Mouse (Mus musculus): ENCODE data around the gene Rpa3. TPM values are rescaled to one million over a fixed set of nuclear protein-coding genes. Genes with fewer than 3 reads are reported as not detected.

Rpa3 gene
- polyA plus RNA-seq, 1 experiment: 3.9 TPM

- H3K36me3 ChIP-seq (replicated peaks; ENCODE audit: low read length): peaks cover 15% of the 10 kb centered on the region
- no peaks in the 10 kb centered on the region for H3K27me3 ChIP-seq (replicated peaks)
- peaks cover 16% of the 10 kb centered on the region; the same call in 1 of the 2 replicates for H3K4me1 ChIP-seq
- no peaks in the 10 kb centered on the region for H3K9me3 ChIP-seq
- TF ChIP-seq GATA1 (IDR thresholded peaks at IDR 0.05; ENCODE audit: borderline replicate concordance, low read length) (no peak), FLI1 (IDR thresholded peaks at IDR 0.05; ENCODE audit: low read length) (no peak)
- H3K4me3 ChIP-seq (replicated peaks): no peak overlapping the region
Observed at GRCm38 (mm10) chr6:8278426-8279002, 19.5 kb upstream of the Rpa3 start.

- Histone ChIP-seq H3K27me3 (replicated peaks) (no peaks in the 10 kb centered on the region), H3K9me3 (no peaks in the 10 kb centered on the region)
- TF ChIP-seq GATA1 (IDR thresholded peaks at IDR 0.05; ENCODE audit: borderline replicate concordance, low read length) (no peak), FLI1 (IDR thresholded peaks at IDR 0.05; ENCODE audit: low read length) (no peak)
Observed at GRCm38 (mm10) chr6:8276431-8276830, 17.5 kb upstream of the Rpa3 start.

GRCm38 (mm10) chr6:8275098-8275497 is 16.1 kb upstream of the Rpa3 start:
- no peaks in the 10 kb centered on the region for H3K27me3 ChIP-seq (replicated peaks)
- peaks cover 12% of the 10 kb centered on the region; the same call in 1 of the 2 replicates for H3K4me1 ChIP-seq
- no peak overlapping the region for H3K4me3 ChIP-seq (replicated peaks)
- no peak for TF ChIP-seq FLI1 (IDR thresholded peaks at IDR 0.05; ENCODE audit: low read length)
- peaks cover 34% of the 10 kb centered on the region for H3K36me3 ChIP-seq (replicated peaks; ENCODE audit: low read length)
- no peaks in the 10 kb centered on the region for H3K9me3 ChIP-seq

More at GRCm38 (mm10) chr6:8276431-8276830, 17.5 kb upstream of the Rpa3 start:
- peaks cover 12% of the 10 kb centered on the region; the same call in 1 of the 2 replicates for H3K4me1 ChIP-seq
- H3K36me3 ChIP-seq (replicated peaks; ENCODE audit: low read length): peaks cover 25% of the 10 kb centered on the region
- H3K4me3 ChIP-seq (replicated peaks): no peak overlapping the region

- Histone ChIP-seq H3K4me3 (replicated peaks) (no peak overlapping the region), H3K36me3 (replicated peaks; ENCODE audit: low read length) (peaks cover 33% of the 10 kb centered on the region), H3K4me1 (peaks cover 16% of the 10 kb centered on the region), H3K9me3 (no peaks in the 10 kb centered on the region), H3K27me3 (replicated peaks) (no peaks in the 10 kb centered on the region)
- TF ChIP-seq GATA1 (IDR thresholded peaks at IDR 0.05; ENCODE audit: borderline replicate concordance, low read length): no peak
- no peak for TF ChIP-seq FLI1 (IDR thresholded peaks at IDR 0.05; ENCODE audit: low read length)
Observed at GRCm38 (mm10) chr6:8274387-8275054, 15.5 kb upstream of the Rpa3 start.

- H3K4me3 ChIP-seq (replicated peaks): no peak overlapping the region
- H3K9me3 ChIP-seq: no peaks in the 10 kb centered on the region
- H3K4me1 ChIP-seq: peaks cover 6% of the 10 kb centered on the region
- no peaks in the 10 kb centered on the region for H3K27me3 ChIP-seq (replicated peaks)
- TF ChIP-seq FLI1 (IDR thresholded peaks at IDR 0.05; ENCODE audit: low read length) (no peak), GATA1 (IDR thresholded peaks at IDR 0.05; ENCODE audit: borderline replicate concordance, low read length) (no peak)
- peaks cover 22% of the 10 kb centered on the region for H3K36me3 ChIP-seq (replicated peaks; ENCODE audit: low read length)
Observed at GRCm38 (mm10) chr6:8271047-8271446, 12.1 kb upstream of the Rpa3 start.

GRCm38 (mm10) chr6:8259667-8260044 is 683 bp upstream of the Rpa3 start:
- no peaks in the 10 kb centered on the region for H3K9me3 ChIP-seq
- no peaks in the 10 kb centered on the region for H3K27me3 ChIP-seq (replicated peaks)
- peak overlapping the region; percentile 100 for H3K4me3 ChIP-seq (replicated peaks)
- H3K36me3 ChIP-seq (replicated peaks; ENCODE audit: low read length): peaks cover 11% of the 10 kb centered on the region
- H3K4me1 ChIP-seq: peaks cover 14% of the 10 kb centered on the region; the same call in 1 of the 2 replicates
- TF ChIP-seq GATA1 (IDR thresholded peaks at IDR 0.05; ENCODE audit: borderline replicate concordance, low read length) (no peak), FLI1 (IDR thresholded peaks at IDR 0.05; ENCODE audit: low read length) (no peak)

- H3K9me3 ChIP-seq: no peaks in the 10 kb centered on the region
- no peak for TF ChIP-seq GATA1 (IDR thresholded peaks at IDR 0.05; ENCODE audit: borderline replicate concordance, low read length)
- no peak for TF ChIP-seq FLI1 (IDR thresholded peaks at IDR 0.05; ENCODE audit: low read length)
- H3K4me3 ChIP-seq (replicated peaks): peak overlapping the region; percentile 100
- H3K27me3 ChIP-seq (replicated peaks): no peaks in the 10 kb centered on the region
- peaks cover 24% of the 10 kb centered on the region for H3K36me3 ChIP-seq (replicated peaks; ENCODE audit: low read length)
- peaks cover 8% of the 10 kb centered on the region; the same call in 1 of the 2 replicates for H3K4me1 ChIP-seq
Observed at GRCm38 (mm10) chr6:8258316-8258715, 657 bp downstream of the Rpa3 start.

- Histone ChIP-seq H3K27me3 (replicated peaks) (no peaks in the 10 kb centered on the region), H3K36me3 (replicated peaks; ENCODE audit: low read length) (peaks cover 94% of the 10 kb centered on the region), H3K4me1 (no peaks in the 10 kb centered on the region), H3K4me3 (replicated peaks) (no peak overlapping the region), H3K9me3 (no peaks in the 10 kb centered on the region)
- TF ChIP-seq GATA1 (IDR thresholded peaks at IDR 0.05; ENCODE audit: borderline replicate concordance, low read length) (no peak), FLI1 (IDR thresholded peaks at IDR 0.05; ENCODE audit: low read length) (no peak)
Observed at GRCm38 (mm10) chr6:8228596-8228995, 30.4 kb downstream of the Rpa3 start.

GRCm38 (mm10) chr6:8227035-8227434 is 31.9 kb downstream of the Rpa3 start:
- H3K4me1 ChIP-seq: no peaks in the 10 kb centered on the region
- H3K9me3 ChIP-seq: no peaks in the 10 kb centered on the region
- no peak overlapping the region for H3K4me3 ChIP-seq (replicated peaks)
- no peaks in the 10 kb centered on the region for H3K27me3 ChIP-seq (replicated peaks)
- H3K36me3 ChIP-seq (replicated peaks; ENCODE audit: low read length): peaks cover 90% of the 10 kb centered on the region
- no peak for TF ChIP-seq GATA1 (IDR thresholded peaks at IDR 0.05; ENCODE audit: borderline replicate concordance, low read length)
- TF ChIP-seq FLI1 (IDR thresholded peaks at IDR 0.05; ENCODE audit: low read length): no peak

- no peaks in the 10 kb centered on the region for H3K9me3 ChIP-seq
Observed at GRCm38 (mm10) chr6:8210661-8211060, 48.3 kb downstream of the Rpa3 start.

More at GRCm38 (mm10) chr6:8210661-8211060, 48.3 kb downstream of the Rpa3 start:
- Histone ChIP-seq H3K36me3 (replicated peaks; ENCODE audit: low read length) (peaks cover 40% of the 10 kb centered on the region), H3K4me1 (peaks cover 16% of the 10 kb centered on the region), H3K4me3 (replicated peaks) (peak overlapping the region; percentile 95), H3K27me3 (replicated peaks) (no peaks in the 10 kb centered on the region)
- TF ChIP-seq GATA1 (IDR thresholded peaks at IDR 0.05; ENCODE audit: borderline replicate concordance, low read length): no peak
- no peak for TF ChIP-seq FLI1 (IDR thresholded peaks at IDR 0.05; ENCODE audit: low read length)
